Mouse (Mus musculus) forebrain, embryonic 11.5 days (tissue): ENCODE measurements around the gene Nampt. TPM values are rescaled to one million over a fixed set of nuclear protein-coding genes. Genes with fewer than 3 reads are reported as not detected.

ENCODE experiments used
- ATAC-seq: fragments of 200-750 bp; cut with Nextera tagmentation; replicated peaks from 2 replicates; pipeline ENCODE4 v1.8.0; 2017; ENCODE audit warnings: moderate TSS enrichment; ENCODE audit not compliant: low FRiP score
- DNase-seq: peaks from one replicate; pipeline ENCODE4 v3.0.0-alpha.2; 2017; ENCODE audit warnings: low spot score
- H3K27ac ChIP-seq: fragments of 300-500 bp; sonication (generic); 2 replicates; pipeline ENCODE4 v1.5.1; 2014; ENCODE audit warnings: low read depth, low read length
- H3K27me3 ChIP-seq: fragments of 300-500 bp; sonication (generic); 2 replicates; pipeline ENCODE4 v1.6.1; 2014; ENCODE audit warnings: mild to moderate bottlenecking, low read length, mixed read lengths; ENCODE audit not compliant: control insufficient read depth, insufficient read depth
- H3K36me3 ChIP-seq: fragments of 300-500 bp; sonication (generic); 2 replicates; pipeline ENCODE4 v1.6.1; 2014; ENCODE audit warnings: mild to moderate bottlenecking, low read length, moderate library complexity, mixed read lengths; ENCODE audit not compliant: control insufficient read depth, insufficient read depth
- H3K4me1 ChIP-seq: fragments of 300-500 bp; sonication (generic); replicated peaks from 2 replicates; pipeline ENCODE4 v1.6.1; 2014; ENCODE audit warnings: low read length, mixed read lengths; ENCODE audit not compliant: control insufficient read depth, insufficient read depth
- H3K4me2 ChIP-seq: fragments of 300-500 bp; sonication (generic); 2 replicates; pipeline ENCODE4 v1.6.1; 2014; ENCODE audit warnings: low read depth, mild to moderate bottlenecking, low read length, moderate library complexity, mixed read lengths; ENCODE audit not compliant: severe bottlenecking
- H3K4me3 ChIP-seq: fragments of 300-500 bp; sonication (generic); 2 replicates; pipeline ENCODE4 v1.5.1; 2014; ENCODE audit warnings: low read depth, low read length
- H3K9ac ChIP-seq: fragments of 300-500 bp; sonication (generic); 2 replicates; pipeline ENCODE4 v1.6.1; 2014; ENCODE audit warnings: low read length
- H3K9me3 ChIP-seq: fragments of 300-500 bp; sonication (generic); 2 replicates; pipeline ENCODE4 v1.6.1; 2016; ENCODE audit warnings: low read length, mixed read lengths; ENCODE audit not compliant: control insufficient read depth
- WGBS: fragments of 180-500 bp; shearing (Covaris S2); extraction: QIAGEN DNeasy Blood & Tissue Kit; methylation state at CpG from one replicate; pipeline ENCODE4 v1.1.7; 2014; 5-methylcytosine and 5-hydroxymethylcytosine counted together
- polyA plus RNA-seq: library from polyadenylated mRNA; unstranded; fragments of >200 nt; fragmentation: Nextera tagmentation; extraction: Ambion mirVana; gene quantifications from 2 replicates; pipeline ENCODE4 v1.2.1, GENCODE M21; 2014

The Nampt gene
- polyA plus RNA-seq, 1 experiment from 2014 or later: 38.4 TPM

DNA sequence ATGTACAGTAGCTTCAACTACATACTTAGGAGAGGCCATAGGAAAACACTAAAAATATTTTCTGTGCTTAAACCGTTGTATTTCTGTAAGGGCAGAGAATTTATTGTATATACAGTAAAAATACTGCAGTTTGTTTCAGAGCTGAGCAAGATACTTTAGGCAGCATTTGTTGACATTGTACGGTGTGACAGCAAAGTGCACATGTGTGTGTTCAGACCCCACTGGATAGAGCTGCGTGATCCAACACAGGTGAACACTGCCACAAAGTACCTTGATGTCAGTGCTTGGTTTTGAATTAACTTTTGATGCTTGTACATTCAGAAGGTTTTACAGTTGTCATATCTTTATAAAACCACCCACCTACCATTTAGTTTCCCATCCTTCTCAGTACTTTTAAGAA lies 12.7 kb downstream of the Nampt start:
- DNase-seq: no peak
- Histone ChIP-seq H3K9ac (no peak overlapping the region), H3K36me3 (no peaks in the 10 kb centered on the region; the same call in 1 of the 2 replicates)

DNA sequence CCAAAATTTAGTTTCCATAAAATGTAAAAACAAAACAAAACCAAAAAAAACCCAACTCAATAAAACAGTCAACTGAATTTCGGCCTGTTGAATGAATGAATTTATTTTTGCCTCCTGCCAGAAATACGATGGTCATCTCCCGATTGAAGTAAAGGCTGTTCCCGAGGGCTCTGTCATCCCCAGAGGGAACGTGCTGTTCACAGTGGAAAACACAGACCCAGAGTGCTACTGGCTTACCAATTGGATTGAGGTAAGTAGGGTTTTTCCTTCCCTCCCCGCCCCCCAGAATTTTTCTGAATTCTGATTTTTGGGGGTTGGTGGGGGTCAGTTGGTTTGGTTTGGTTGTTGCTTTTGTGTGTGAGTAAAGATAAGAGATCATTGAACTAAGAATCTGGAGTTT lies 15.4 kb downstream of the Nampt start:
- 94% methylated on average over 6 of the region's 6 CpGs for WGBS
- DNase-seq (no peak), ATAC-seq (no peak)
- H3K27me3 ChIP-seq: no peaks in the 10 kb centered on the region
- H3K4me3 ChIP-seq: no peak overlapping the region
- H3K27ac ChIP-seq: no peak overlapping the region
- no peak overlapping the region for H3K4me2 ChIP-seq
- no peaks in the 10 kb centered on the region for H3K9me3 ChIP-seq
- no peaks in the 10 kb centered on the region; the same call in 1 of the 2 replicates for H3K36me3 ChIP-seq
- no peaks in the 10 kb centered on the region for H3K4me1 ChIP-seq
- no peak overlapping the region for H3K9ac ChIP-seq

More for the DNA sequence above, 12.7 kb downstream of the Nampt start:
- no peaks in the 10 kb centered on the region for H3K27me3 ChIP-seq
- no peak for ATAC-seq
- H3K4me2 ChIP-seq: no peak overlapping the region
- no peaks in the 10 kb centered on the region for H3K4me1 ChIP-seq
- H3K4me3 ChIP-seq: no peak overlapping the region
- H3K9me3 ChIP-seq: no peaks in the 10 kb centered on the region
- no peak overlapping the region for H3K27ac ChIP-seq
- WGBS: 93% methylated on average over 3 of the region's 3 CpGs

DNA sequence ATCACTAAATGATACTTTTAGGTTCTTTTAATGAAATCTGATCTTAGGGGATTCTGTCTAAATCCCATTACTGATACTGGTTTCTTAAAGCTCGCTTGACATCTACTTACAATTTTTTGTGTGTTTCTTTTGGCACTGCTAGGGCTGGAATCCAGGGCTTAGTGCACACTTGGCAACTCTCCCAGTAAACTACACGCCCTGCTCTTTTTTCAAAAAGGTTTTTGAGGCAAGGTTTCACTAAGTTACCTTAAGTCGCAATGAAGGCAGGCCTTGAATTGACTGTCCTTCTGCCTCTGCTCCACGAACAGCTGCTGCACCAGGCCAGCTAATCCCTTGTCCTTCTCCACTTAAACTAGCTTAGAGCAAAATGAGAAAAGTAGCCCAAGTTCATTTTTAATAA lies 15.9 kb downstream of the Nampt start:
- Histone ChIP-seq H3K4me2 (no peak overlapping the region), H3K27ac (no peak overlapping the region), H3K9me3 (no peaks in the 10 kb centered on the region), H3K36me3 (no peaks in the 10 kb centered on the region; the same call in 1 of the 2 replicates), H3K9ac (no peak overlapping the region), H3K4me3 (no peak overlapping the region), H3K4me1 (no peaks in the 10 kb centered on the region), H3K27me3 (no peaks in the 10 kb centered on the region)
- no peak for ATAC-seq
- 86% methylated on average over 4 of the region's 4 CpGs for WGBS
- DNase-seq: no peak

DNA sequence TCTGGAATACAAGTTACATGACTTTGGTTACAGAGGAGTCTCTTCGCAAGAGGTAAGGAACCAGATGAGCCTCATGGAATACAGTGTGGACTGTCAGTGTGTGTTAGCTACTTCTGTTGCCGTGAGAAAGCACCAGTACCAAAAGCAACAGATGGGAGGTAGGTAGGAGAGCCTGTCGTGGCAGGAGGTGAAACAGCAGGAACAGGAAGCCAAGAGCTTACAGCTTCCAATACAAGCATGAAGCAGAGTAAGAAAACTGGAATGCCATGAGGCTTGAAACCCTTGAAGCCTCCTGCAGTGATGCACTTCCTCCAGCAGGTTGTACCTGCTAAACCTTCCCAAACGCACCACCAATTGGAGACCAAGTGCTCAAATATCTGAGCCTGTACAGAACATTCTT lies 19.1 kb downstream of the Nampt start:
- Histone ChIP-seq H3K36me3 (no peaks in the 10 kb centered on the region; the same call in 1 of the 2 replicates), H3K4me2 (no peak overlapping the region), H3K4me1 (no peaks in the 10 kb centered on the region), H3K27me3 (no peaks in the 10 kb centered on the region), H3K27ac (no peak overlapping the region), H3K9ac (no peak overlapping the region), H3K4me3 (no peak overlapping the region), H3K9me3 (no peaks in the 10 kb centered on the region)
- DNase-seq (no peak), ATAC-seq (no peak)
- 84% methylated on average over 4 of the region's 4 CpGs for WGBS

GRCm38 (mm10) chr12:32838954-32839353 lies 19.6 kb downstream of the Nampt start:
- DNase-seq (no peak), ATAC-seq (no peak)
- Histone ChIP-seq H3K27me3 (no peaks in the 10 kb centered on the region), H3K4me2 (no peak overlapping the region), H3K4me3 (no peak overlapping the region), H3K27ac (no peak overlapping the region), H3K4me1 (no peaks in the 10 kb centered on the region), H3K9ac (no peak overlapping the region), H3K36me3 (no peaks in the 10 kb centered on the region; the same call in 1 of the 2 replicates), H3K9me3 (no peaks in the 10 kb centered on the region)
- 94% methylated on average over 9 of the region's 9 CpGs for WGBS

DNA sequence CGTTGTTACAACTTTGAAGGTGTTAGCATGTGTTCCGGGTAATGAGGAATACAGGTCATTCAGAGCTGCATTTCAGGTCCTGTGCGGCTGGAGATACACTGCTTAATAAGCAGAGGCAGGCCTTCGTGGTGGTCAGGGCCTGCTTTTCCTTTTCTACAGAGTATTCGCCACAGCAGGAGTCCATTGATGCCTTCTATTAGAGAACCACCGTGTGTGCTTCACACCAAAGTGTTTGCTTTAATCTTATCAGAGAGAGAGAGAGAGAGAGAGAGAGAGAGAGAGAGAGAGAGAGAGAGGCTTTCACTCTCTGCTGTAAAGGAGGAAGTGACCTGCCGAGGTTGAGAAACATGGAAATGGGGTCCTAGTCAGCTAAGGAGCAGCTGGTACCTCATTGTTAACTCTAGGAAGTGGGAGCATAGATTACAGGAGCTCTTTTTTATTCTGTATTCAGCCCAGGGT lies 22.1 kb downstream of the Nampt start:
- H3K36me3 ChIP-seq: no peaks in the 10 kb centered on the region
- H3K9me3 ChIP-seq: no peaks in the 10 kb centered on the region
- H3K9ac ChIP-seq: no peak overlapping the region
- H3K4me1 ChIP-seq: no peaks in the 10 kb centered on the region
- H3K27ac ChIP-seq: no peak overlapping the region
- H3K4me3 ChIP-seq: no peak overlapping the region
- no peak for DNase-seq
- no peaks in the 10 kb centered on the region for H3K27me3 ChIP-seq
- WGBS: 59% methylated on average over 7 of the region's 7 CpGs
- no peak overlapping the region for H3K4me2 ChIP-seq
- no peak for ATAC-seq

- Histone ChIP-seq H3K9ac (no peak overlapping the region), H3K9me3 (no peaks in the 10 kb centered on the region), H3K4me1 (no peaks in the 10 kb centered on the region), H3K4me3 (no peak overlapping the region), H3K27me3 (no peaks in the 10 kb centered on the region), H3K27ac (no peak overlapping the region), H3K4me2 (no peak overlapping the region), H3K36me3 (peaks cover 2% of the 10 kb centered on the region; the same call in 1 of the 2 replicates)
- ATAC-seq: no peak
- 94% methylated on average over 8 of the region's 8 CpGs for WGBS
- DNase-seq: no peak
These were observed 27.0 kb downstream of the Nampt start for GRCm38 (mm10) chr12:32846325-32846724.

- ATAC-seq (no peak), DNase-seq (no peak)
- no peak overlapping the region for H3K4me3 ChIP-seq
- 93% methylated on average over 5 of the region's 5 CpGs for WGBS
- H3K4me2 ChIP-seq: no peak overlapping the region
- no peaks in the 10 kb centered on the region for H3K4me1 ChIP-seq
- peaks cover 2% of the 10 kb centered on the region; the same call in 1 of the 2 replicates for H3K36me3 ChIP-seq
- H3K9ac ChIP-seq: no peak overlapping the region
- no peaks in the 10 kb centered on the region for H3K9me3 ChIP-seq
- no peaks in the 10 kb centered on the region for H3K27me3 ChIP-seq
- H3K27ac ChIP-seq: no peak overlapping the region
These were observed 34.4 kb downstream of the Nampt start for GRCm38 (mm10) chr12:32853757-32854156.

DNA sequence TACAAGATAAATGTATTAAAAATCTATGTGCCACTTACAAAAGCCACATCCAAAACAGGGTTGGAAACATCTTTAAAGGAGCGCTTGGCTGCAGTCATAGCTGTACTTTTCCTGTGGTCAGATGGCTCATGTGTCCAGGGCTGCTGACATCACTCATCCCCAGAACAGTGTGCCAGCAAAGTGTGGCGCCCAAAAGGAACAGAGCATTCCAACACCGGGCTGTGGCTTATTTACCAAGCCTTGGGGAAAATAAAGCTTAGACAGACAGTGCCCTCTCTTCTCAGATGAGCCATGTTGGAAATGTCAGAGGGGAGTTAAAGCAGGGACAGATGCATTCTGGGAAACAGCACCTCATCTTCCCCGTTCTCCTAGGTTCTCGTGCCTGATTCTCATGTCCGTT lies 35.5 kb downstream of the Nampt start:
- DNase-seq: no peak
- no peak overlapping the region for H3K4me3 ChIP-seq
- no peaks in the 10 kb centered on the region for H3K27me3 ChIP-seq
- no peak overlapping the region for H3K9ac ChIP-seq
- H3K27ac ChIP-seq: no peak overlapping the region
- H3K36me3 ChIP-seq: no peaks in the 10 kb centered on the region; the same call in 1 of the 2 replicates
- ATAC-seq: no peak
- 86% methylated on average over 6 of the region's 6 CpGs for WGBS
- no peaks in the 10 kb centered on the region for H3K9me3 ChIP-seq
- H3K4me2 ChIP-seq: no peak overlapping the region
- no peaks in the 10 kb centered on the region for H3K4me1 ChIP-seq
